Mouse (Mus musculus) limb, embryonic 10.5 days (tissue): Measurements from ENCODE around the gene Creld1. TPM values are rescaled to one million over a fixed set of nuclear protein-coding genes. Genes with fewer than 3 reads are reported as not detected.

ENCODE experiments used
- DNase-seq: peaks from one replicate; pipeline ENCODE4 v3.0.0-alpha.2; 2017; ENCODE audit warnings: low spot score
- H3K27ac ChIP-seq: fragments of 300-500 bp; sonication (generic); 2 replicates; pipeline ENCODE4 v1.5.1; 2016; ENCODE audit warnings: mild to moderate bottlenecking
- H3K27me3 ChIP-seq: fragments of 300-500 bp; sonication (generic); 2 replicates; pipeline ENCODE4 v1.6.1; 2016; ENCODE audit warnings: low read depth, mild to moderate bottlenecking; ENCODE audit not compliant: poor library complexity, severe bottlenecking
- H3K36me3 ChIP-seq: fragments of 300-500 bp; sonication (generic); 2 replicates; pipeline ENCODE4 v1.6.1; 2016; ENCODE audit warnings: mild to moderate bottlenecking, moderate library complexity
- H3K4me1 ChIP-seq: fragments of 300-500 bp; sonication (generic); 2 replicates; pipeline ENCODE4 v1.6.1; 2016
- H3K4me3 ChIP-seq: fragments of 300-500 bp; sonication (generic); 2 replicates; pipeline ENCODE4 v1.5.1; 2016; ENCODE audit warnings: mild to moderate bottlenecking, moderate library complexity
- H3K9me3 ChIP-seq: fragments of 300-500 bp; sonication (generic); replicated peaks from 2 replicates; pipeline ENCODE4 v1.6.1; 2016; ENCODE audit warnings: mild to moderate bottlenecking
- WGBS: fragments of 180-500 bp; shearing (Covaris S2); methylation state at CpG from one replicate; pipeline ENCODE4 v1.1.7; 2016; 5-methylcytosine and 5-hydroxymethylcytosine counted together
- polyA plus RNA-seq: library from polyadenylated mRNA; unstranded; fragments of >200 nt; fragmentation: Nextera tagmentation; extraction: Ambion mirVana; gene quantifications from 2 replicates; pipeline ENCODE4 v1.2.1, GENCODE M21; 2016

Creld1 gene
- polyA plus RNA-seq, 1 experiment from 2014 or later: 17.4 TPM

GRCm38 (mm10) chr6:113501388-113502084, 18.4 kb downstream of the Creld1 start, which contains the start of gene Prrt3:
Gene Prrt3 (minus strand): TSS chr6:113501931.
- Histone ChIP-seq H3K4me1 (peaks cover 7% of the 10 kb centered on the region), H3K9me3 (no peaks in the 10 kb centered on the region), H3K27ac (peak within 1 kb of the TSS; percentile 42; the same call in 1 of the 2 replicates), H3K27me3 (peaks cover 62% of the 10 kb centered on the region), H3K4me3 (peak within 1 kb of the TSS; percentile 54), H3K36me3 (no peaks in the 10 kb centered on the region)
- peak; percentile 51 for DNase-seq
- 3% methylated on average over 32 of the region's 32 CpGs for WGBS

DNA sequence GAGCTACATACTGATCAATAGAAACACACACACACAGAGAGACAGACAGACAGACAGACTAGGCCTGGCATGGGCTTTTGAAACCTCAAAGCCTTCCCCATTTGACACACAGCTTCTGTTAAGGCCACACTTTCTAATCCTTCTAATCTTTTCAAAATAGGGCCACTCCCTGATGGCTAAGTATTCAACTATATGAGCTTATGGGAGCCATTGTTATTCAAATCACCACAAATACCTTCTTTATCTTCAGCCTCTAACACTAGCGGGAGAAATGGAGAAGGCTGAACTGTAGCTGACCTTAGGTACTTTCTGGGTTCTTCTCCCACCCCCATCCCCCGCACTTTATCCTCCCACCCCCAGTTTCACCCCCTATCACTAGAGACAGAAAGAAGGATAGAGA, 19.7 kb downstream of the Creld1 start:
- DNase-seq: no peak
- Histone ChIP-seq H3K9me3 (no peaks in the 10 kb centered on the region), H3K4me1 (peaks cover 7% of the 10 kb centered on the region), H3K27ac (no peak overlapping the region), H3K27me3 (peaks cover 49% of the 10 kb centered on the region), H3K4me3 (no peak overlapping the region), H3K36me3 (no peaks in the 10 kb centered on the region)
- 87% methylated on average over 2 of the region's 2 CpGs for WGBS

GRCm38 (mm10) chr6:113505689-113506088, 22.6 kb downstream of the Creld1 start:
- H3K9me3 ChIP-seq: no peaks in the 10 kb centered on the region
- 87% methylated on average over 1 of the region's 1 CpGs for WGBS
- H3K4me3 ChIP-seq: no peak overlapping the region
- H3K27ac ChIP-seq: no peak overlapping the region
- peaks cover 12% of the 10 kb centered on the region for H3K4me1 ChIP-seq
- H3K36me3 ChIP-seq: no peaks in the 10 kb centered on the region
- H3K27me3 ChIP-seq: peaks cover 26% of the 10 kb centered on the region
- DNase-seq: no peak

DNA sequence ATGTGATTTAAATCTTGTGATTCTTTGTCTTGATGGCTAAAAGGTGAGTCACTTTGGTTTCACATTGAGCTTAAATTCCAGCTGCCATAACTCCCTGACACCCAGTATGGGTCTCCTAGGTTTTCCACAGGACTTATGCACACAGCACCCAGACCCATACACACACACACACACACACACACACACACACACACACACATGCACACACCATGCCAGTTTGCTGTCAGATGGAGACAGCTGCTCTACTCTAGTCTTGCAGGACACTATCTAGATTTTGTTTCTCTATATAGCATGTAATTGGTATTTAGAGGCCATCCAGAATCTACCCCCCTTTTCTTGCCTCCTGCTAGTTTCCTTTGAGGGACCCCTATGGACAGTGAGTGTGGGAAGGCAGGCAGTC, 24.0 kb downstream of the Creld1 start:
- 0 out of 2 replicates have a peak, but pooled peaks cover 5% of the 10 kb centered on the region for H3K4me1 ChIP-seq
- DNase-seq: no peak
- H3K36me3 ChIP-seq: no peaks in the 10 kb centered on the region; the same call in 1 of the 2 replicates
- no peaks in the 10 kb centered on the region for H3K9me3 ChIP-seq
- no peak overlapping the region for H3K4me3 ChIP-seq
- H3K27me3 ChIP-seq: peaks cover 12% of the 10 kb centered on the region
- H3K27ac ChIP-seq: no peak overlapping the region

DNA sequence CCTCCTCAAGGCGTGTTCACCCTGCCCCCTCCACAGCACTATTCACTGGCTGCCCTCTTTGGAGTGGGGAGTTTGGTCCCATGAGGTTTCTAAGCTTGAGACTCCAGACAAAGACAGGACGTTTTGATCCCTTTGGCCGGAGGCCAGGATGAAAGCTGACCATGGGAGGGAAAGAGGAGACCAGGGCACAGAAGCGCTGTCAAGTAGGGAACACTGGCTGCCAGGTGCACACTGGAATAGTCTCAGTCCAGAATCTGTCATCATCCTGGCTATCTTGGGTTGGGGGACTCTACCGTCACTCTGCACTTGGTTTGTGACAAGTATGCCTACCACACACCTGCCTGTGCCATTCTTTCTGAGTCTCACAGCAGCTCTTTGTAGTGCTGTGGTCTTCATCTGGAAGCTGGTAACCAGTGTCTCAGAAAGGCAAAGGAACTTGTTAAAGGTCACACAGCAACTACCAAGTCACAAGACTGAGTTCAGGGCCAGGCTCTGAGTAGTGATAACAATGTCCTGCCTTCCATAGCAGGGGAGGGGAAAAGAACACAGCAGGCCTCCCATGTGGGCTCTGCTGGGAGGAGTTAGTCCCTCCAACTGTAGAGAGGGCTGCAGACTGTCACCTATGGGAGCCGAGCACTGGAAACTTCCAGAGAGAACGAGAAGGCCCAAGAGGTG, 25.3 kb downstream of the Creld1 start:
- DNase-seq: peak; percentile 18
- H3K4me3 ChIP-seq: no peak overlapping the region
- no peak overlapping the region for H3K27ac ChIP-seq
- H3K27me3 ChIP-seq: no peaks in the 10 kb centered on the region
- no peaks in the 10 kb centered on the region for H3K9me3 ChIP-seq
- H3K36me3 ChIP-seq: peaks cover 6% of the 10 kb centered on the region
- H3K4me1 ChIP-seq: 0 out of 2 replicates have a peak, but pooled peaks cover 5% of the 10 kb centered on the region
- WGBS: 76% methylated on average over 7 of the region's 7 CpGs

- H3K27ac ChIP-seq: no peak overlapping the region
- H3K4me1 ChIP-seq: 0 out of 2 replicates have a peak, but pooled peaks cover 5% of the 10 kb centered on the region
- no peak overlapping the region for H3K4me3 ChIP-seq
- peak; percentile 26 for DNase-seq
- no peaks in the 10 kb centered on the region for H3K9me3 ChIP-seq
- peaks cover 11% of the 10 kb centered on the region for H3K36me3 ChIP-seq
- 62% methylated on average over 5 of the region's 5 CpGs for WGBS
- no peaks in the 10 kb centered on the region for H3K27me3 ChIP-seq
Observed at GRCm38 (mm10) chr6:113508947-113509280, 25.8 kb downstream of the Creld1 start.

DNA sequence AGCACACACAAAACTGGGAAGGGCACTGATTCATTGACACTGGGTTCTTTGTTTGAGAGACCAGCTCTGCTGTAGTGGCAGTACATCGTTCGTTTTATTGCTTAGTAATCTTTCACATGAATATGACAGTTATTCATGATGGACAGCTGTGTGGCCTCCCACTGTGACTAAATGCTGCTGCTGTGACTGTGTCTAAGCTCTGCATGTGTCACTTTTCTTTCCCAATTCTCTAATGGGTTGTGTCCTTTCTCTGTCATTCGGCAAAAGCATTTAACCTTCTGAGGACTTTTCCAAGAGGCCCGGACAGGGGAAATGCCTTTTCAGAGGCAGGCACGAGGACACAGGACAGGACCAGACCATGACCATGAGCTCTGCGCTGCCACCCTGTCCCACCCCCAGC, 30.8 kb downstream of the Creld1 start:
- peaks cover 62% of the 10 kb centered on the region for H3K36me3 ChIP-seq
- no peaks in the 10 kb centered on the region for H3K9me3 ChIP-seq
- H3K27me3 ChIP-seq: no peaks in the 10 kb centered on the region
- H3K4me1 ChIP-seq: 0 out of 2 replicates have a peak, but pooled peaks cover under 1% of the 10 kb centered on the region
- DNase-seq: no peak
- H3K4me3 ChIP-seq: no peak overlapping the region
- 92% methylated on average over 6 of the region's 6 CpGs for WGBS
- H3K27ac ChIP-seq: no peak overlapping the region

DNA sequence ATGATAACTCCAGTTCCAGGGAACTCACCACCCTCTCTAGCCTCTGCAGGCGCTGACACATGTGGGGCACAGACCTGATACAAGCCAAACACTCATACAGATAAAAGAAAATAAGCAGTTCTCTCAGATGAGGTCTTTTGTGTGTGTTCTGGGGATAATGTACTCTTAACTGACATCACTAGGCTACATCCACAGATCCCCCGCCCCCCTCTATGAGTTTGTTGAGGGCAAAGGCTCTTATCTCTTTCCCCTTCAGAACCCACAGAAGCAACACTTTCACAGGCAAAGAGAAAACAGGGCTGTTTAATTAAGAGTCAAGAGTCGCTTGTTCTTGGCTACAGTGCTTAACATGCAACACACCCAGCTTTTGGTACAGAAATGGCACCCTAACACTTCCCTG, 31.5 kb downstream of the Creld1 start:
- H3K36me3 ChIP-seq: peaks cover 68% of the 10 kb centered on the region
- H3K4me3 ChIP-seq: no peak overlapping the region
- H3K27ac ChIP-seq: no peak overlapping the region
- WGBS: 95% methylated on average over 3 of the region's 3 CpGs
- H3K4me1 ChIP-seq: no peaks in the 10 kb centered on the region
- no peaks in the 10 kb centered on the region for H3K9me3 ChIP-seq
- no peaks in the 10 kb centered on the region for H3K27me3 ChIP-seq
- no peak for DNase-seq

DNA sequence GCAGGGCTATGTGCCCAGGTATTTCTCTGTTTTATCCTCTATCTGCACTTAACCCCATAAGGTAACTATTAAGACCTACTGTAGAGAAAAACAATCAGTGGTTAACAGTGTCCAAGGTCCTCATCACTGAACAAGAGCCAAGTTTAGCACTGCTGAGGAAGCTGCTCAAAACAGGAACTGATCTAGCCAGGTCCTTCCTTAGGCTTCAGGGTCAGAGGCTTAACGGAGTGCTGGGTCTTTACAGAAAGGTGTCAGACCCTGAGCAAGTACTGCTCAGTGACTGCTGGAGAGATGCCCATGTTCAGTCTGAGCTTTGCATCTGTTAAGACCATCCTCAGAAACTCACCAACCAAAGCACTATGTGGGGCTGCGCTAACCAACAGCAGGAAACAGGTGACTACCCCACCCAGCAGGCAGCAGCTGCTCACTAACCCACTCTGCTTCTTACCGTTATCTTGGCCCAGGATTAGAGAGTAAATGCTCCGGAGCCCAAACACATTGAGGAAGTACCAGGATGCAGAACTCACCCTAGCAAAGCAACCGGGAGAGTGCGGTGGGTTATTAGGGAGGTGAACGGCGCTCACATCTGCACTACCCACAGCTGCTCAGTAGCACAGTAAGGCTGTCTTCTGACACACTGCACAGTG, 34.5 kb downstream of the Creld1 start:
- DNase-seq: no peak
- Histone ChIP-seq H3K27ac (no peak overlapping the region), H3K4me3 (no peak overlapping the region), H3K36me3 (peaks cover 97% of the 10 kb centered on the region), H3K27me3 (no peaks in the 10 kb centered on the region), H3K9me3 (no peaks in the 10 kb centered on the region), H3K4me1 (no peaks in the 10 kb centered on the region)
- WGBS: 96% methylated on average over 8 of the region's 8 CpGs

GRCm38 (mm10) chr6:113522310-113522709, 39.2 kb downstream of the Creld1 start:
- Histone ChIP-seq H3K27me3 (no peaks in the 10 kb centered on the region), H3K27ac (no peak overlapping the region), H3K4me1 (no peaks in the 10 kb centered on the region), H3K9me3 (no peaks in the 10 kb centered on the region), H3K36me3 (peaks cover 87% of the 10 kb centered on the region), H3K4me3 (no peak overlapping the region)
- DNase-seq: no peak
- 80% methylated on average over 1 of the region's 1 CpGs for WGBS

DNA sequence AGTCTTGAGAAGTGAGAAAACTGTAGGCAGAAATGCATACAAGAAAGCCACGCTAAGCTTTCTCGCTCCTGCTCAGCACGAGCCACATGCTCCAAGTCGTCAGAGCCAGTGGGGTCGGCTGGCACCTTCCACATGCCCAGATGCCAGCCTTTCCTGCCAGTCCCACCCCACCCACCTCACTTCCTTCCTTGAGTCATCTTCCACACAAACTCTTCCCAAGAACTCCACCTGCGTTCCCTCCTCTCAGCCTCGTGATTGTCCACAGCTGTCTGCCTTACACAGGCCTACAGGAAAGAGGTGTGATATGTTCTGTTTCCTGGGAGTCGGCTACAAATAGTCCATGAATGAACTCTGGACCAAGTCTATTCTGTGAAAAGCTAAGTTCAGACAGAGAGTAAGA, 40.3 kb downstream of the Creld1 start:
- H3K9me3 ChIP-seq: no peaks in the 10 kb centered on the region
- WGBS: 95% methylated on average over 8 of the region's 8 CpGs
- DNase-seq: no peak
- no peak overlapping the region for H3K4me3 ChIP-seq
- H3K36me3 ChIP-seq: peaks cover 84% of the 10 kb centered on the region
- no peaks in the 10 kb centered on the region for H3K4me1 ChIP-seq
- no peak overlapping the region for H3K27ac ChIP-seq
- no peaks in the 10 kb centered on the region for H3K27me3 ChIP-seq

DNA sequence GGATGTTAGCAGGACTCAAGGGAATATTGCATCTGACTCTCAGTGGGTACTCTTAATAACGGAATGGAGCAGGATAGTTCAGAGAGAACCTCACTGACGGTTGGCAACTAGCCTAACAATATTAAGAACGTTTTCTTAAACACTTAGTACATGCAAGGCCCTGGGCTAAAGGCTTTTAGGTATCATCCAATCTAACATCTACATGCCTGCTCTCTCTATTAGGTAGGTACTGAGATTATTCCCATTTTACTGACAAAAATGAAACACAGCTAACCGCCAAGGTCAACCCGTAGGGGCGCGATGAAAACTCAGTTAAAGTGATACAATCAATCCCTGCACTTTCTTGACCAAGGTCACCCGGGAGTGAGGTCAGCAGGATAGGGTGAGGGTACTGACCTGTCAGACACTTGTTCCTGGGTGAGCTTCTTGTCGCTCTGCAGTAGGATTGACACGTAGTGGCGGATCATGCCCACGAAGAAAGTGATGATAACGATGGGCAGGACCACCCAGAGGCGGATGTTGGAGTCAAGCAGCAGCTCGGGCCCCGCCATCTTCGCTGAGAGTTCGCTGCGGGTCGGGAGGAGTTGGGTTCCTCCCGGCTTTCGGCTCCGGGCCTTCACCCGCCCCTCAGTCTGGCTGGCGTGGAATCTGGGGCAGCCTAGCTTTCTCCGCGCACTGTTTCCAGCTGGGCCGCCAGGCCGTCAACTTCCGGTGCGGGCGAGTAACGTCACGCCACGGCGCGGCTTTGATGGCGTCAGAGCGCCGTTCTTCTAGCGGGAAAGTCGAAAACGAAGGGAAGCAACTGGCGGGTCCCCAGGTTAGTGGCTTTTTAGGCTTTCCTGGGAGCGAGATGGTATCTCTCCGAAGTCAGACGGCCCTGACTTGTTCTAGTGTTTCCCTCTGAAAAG, 48.1 kb downstream of the Creld1 start, which contains the start of the genes Emc3 and Fancd2:
Emc3 (minus strand) TSS at position 721 of the 908 bp plus-strand sequence.
Fancd2 (plus strand) TSS at position 751 of the 908 bp plus-strand sequence.
- Histone ChIP-seq H3K4me1 (peaks cover 14% of the 10 kb centered on the region), H3K36me3 (peaks cover 31% of the 10 kb centered on the region), H3K27me3 (no peaks in the 10 kb centered on the region), H3K4me3 (peak within 1 kb of the TSS; percentile 91), H3K27ac (peak within 1 kb of the TSS; percentile 90), H3K9me3 (no peaks in the 10 kb centered on the region)
- WGBS: 2% methylated on average over 47 of the region's 47 CpGs
- peak; percentile 97 for DNase-seq
